Mouse (Mus musculus): ENCODE data around the gene Otp. TPM values are rescaled to one million over a fixed set of nuclear protein-coding genes. Genes with fewer than 3 reads are reported as not detected.

The Otp gene
- not detected in 2 replicates for polyA plus RNA-seq (2016; fragmentation: Nextera tagmentation; extraction: Ambion mirVana)

DNA sequence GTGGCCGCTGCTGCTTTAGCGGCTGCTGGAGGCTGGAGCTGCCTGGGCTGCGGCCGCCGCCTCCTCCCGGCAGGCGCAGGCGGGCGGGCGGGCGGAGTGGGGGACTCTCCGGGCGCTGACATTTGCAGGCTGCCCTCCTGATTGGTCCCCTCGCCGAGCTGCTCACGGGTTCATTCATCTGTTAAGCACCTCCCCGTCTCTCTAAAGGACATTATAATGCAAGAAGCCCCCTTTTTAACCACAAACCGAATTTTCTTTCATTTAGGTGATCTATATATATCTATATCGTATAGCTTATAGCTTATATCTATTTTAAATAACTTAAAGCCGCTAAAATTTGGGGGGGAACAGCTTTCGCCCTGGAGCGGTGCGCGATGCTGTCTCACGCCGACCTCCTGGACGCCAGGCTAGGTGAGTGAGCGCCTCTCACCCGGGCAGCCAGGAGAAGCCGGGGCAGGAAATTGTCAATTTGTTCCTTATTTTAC lies at the start of gene Otp:
Otp (plus strand) TSS at position 207 of the 485 bp plus-strand sequence.
- H3K4me1 ChIP-seq: peaks cover 15% of the 10 kb centered on the region
- H3K27ac ChIP-seq: no peak within 1 kb of the TSS
- under 1% methylated on average over 30 of the region's 30 CpGs for WGBS
- peak within 1 kb of the TSS; percentile 35; the same call in 1 of the 2 replicates for H3K4me3 ChIP-seq
- no peak for DNase-seq (ENCODE audit: low spot score)
- H3K27me3 ChIP-seq (ENCODE audit: insufficient read depth, poor library complexity, severe bottlenecking): peaks cover 100% of the 10 kb centered on the region
- H3K36me3 ChIP-seq: no peaks in the 10 kb centered on the region
- H3K9me3 ChIP-seq: no peaks in the 10 kb centered on the region

- 81% methylated on average over 5 of the region's 5 CpGs for WGBS
- peaks cover 33% of the 10 kb centered on the region for H3K4me1 ChIP-seq
- H3K27ac ChIP-seq: no peak overlapping the region
- H3K27me3 ChIP-seq (ENCODE audit: insufficient read depth, poor library complexity, severe bottlenecking): no peaks in the 10 kb centered on the region
- H3K4me3 ChIP-seq: no peak overlapping the region
- no peak for DNase-seq (ENCODE audit: low spot score)
- no peaks in the 10 kb centered on the region for H3K9me3 ChIP-seq
- H3K36me3 ChIP-seq: peaks cover 7% of the 10 kb centered on the region; the same call in 1 of the 2 replicates
Measured at GRCm38 (mm10) chr13:94826389-94826788, 49.0 kb upstream of the Otp start.

GRCm38 (mm10) chr13:94826986-94827385 lies 48.4 kb upstream of the Otp start:
- WGBS: 85% methylated on average over 2 of the region's 2 CpGs
- Histone ChIP-seq H3K4me1 (peaks cover 33% of the 10 kb centered on the region), H3K4me3 (no peak overlapping the region), H3K36me3 (peaks cover 7% of the 10 kb centered on the region; the same call in 1 of the 2 replicates), H3K9me3 (no peaks in the 10 kb centered on the region), H3K27me3 (ENCODE audit: insufficient read depth, poor library complexity, severe bottlenecking) (no peaks in the 10 kb centered on the region), H3K27ac (no peak overlapping the region)
- DNase-seq (ENCODE audit: low spot score): no peak

GRCm38 (mm10) chr13:94827847-94828246 lies 47.6 kb upstream of the Otp start:
- Histone ChIP-seq H3K27ac (no peak overlapping the region), H3K36me3 (peaks cover 13% of the 10 kb centered on the region), H3K4me1 (peaks cover 33% of the 10 kb centered on the region), H3K9me3 (no peaks in the 10 kb centered on the region), H3K4me3 (no peak overlapping the region), H3K27me3 (ENCODE audit: insufficient read depth, poor library complexity, severe bottlenecking) (no peaks in the 10 kb centered on the region)
- 32% methylated on average over 2 of the region's 2 CpGs for WGBS
- DNase-seq (ENCODE audit: low spot score): no peak

- Histone ChIP-seq H3K36me3 (peaks cover 48% of the 10 kb centered on the region), H3K27ac (no peak overlapping the region)
- WGBS: 87% methylated on average over 5 of the region's 5 CpGs
Measured at GRCm38 (mm10) chr13:94838047-94838720, 37.2 kb upstream of the Otp start.

DNA sequence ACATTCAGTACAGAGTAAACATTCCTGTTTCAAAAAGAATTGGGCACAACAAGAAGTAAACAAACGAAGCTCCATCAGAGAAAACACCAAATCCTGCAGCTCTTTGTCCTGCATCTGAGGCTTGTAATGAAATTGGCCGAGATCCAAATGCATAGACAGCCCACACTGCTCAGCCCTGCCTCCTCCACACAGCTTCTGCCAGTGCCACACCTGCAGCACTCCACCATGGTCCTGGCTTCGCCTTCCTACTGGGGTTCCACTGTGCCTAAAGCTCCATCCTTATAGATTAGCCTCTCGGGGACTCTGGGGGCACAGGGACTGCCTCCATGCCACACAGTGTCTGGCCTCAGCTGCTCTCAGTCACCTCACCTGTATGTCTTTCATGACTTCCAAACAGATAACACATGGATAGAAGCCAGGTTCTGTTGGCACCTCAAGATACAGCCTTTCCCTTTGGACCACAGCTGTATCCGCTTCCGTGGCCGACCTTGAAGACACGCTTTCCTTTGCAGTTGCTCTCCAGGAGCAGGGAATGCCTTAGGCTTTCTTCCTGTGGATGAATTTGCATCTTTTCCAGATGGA lies 36.6 kb upstream of the Otp start:
- H3K27me3 ChIP-seq (ENCODE audit: insufficient read depth, poor library complexity, severe bottlenecking): no peaks in the 10 kb centered on the region
- DNase-seq (ENCODE audit: low spot score): no peak
- peaks cover 49% of the 10 kb centered on the region for H3K36me3 ChIP-seq
- no peak overlapping the region for H3K27ac ChIP-seq
- H3K9me3 ChIP-seq: no peaks in the 10 kb centered on the region
- no peaks in the 10 kb centered on the region for H3K4me1 ChIP-seq
- H3K4me3 ChIP-seq: no peak overlapping the region
- 87% methylated on average over 8 of the region's 8 CpGs for WGBS

More at GRCm38 (mm10) chr13:94838047-94838720, 37.2 kb upstream of the Otp start:
- no peak for DNase-seq (ENCODE audit: low spot score)
- Histone ChIP-seq H3K4me1 (no peaks in the 10 kb centered on the region), H3K27me3 (ENCODE audit: insufficient read depth, poor library complexity, severe bottlenecking) (no peaks in the 10 kb centered on the region), H3K9me3 (no peaks in the 10 kb centered on the region), H3K4me3 (no peak overlapping the region)

DNA sequence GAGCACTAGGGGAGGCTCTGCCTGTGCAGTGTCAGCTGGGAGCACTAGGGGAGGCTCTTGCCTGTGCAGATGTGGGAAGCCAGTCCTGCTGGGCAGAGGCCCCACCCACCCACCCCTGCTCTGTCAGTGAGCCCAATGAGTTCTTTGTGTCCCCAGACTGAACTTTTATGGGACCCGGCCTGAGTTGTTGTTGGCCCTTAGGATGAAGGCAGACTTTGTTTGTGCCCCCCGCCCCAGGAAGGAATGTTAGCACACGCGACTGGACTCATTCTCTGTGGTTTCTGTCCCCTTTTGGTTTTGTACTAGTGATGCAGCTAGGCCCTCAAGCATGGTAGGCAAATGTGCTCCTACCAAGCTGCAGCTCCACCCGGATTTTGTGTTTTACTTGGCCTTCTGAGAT lies 32.2 kb upstream of the Otp start:
- no peak overlapping the region for H3K4me3 ChIP-seq

GRCm38 (mm10) chr13:94847870-94848269 lies 27.5 kb upstream of the Otp start:
- Histone ChIP-seq H3K27me3 (ENCODE audit: insufficient read depth, poor library complexity, severe bottlenecking) (no peaks in the 10 kb centered on the region), H3K27ac (no peak overlapping the region), H3K9me3 (no peaks in the 10 kb centered on the region), H3K4me3 (no peak overlapping the region), H3K36me3 (peaks cover 12% of the 10 kb centered on the region; the same call in 1 of the 2 replicates), H3K4me1 (0 out of 2 replicates have a peak, but pooled peaks cover 6% of the 10 kb centered on the region)
- DNase-seq (ENCODE audit: low spot score): no peak
- WGBS: 69% methylated on average over 7 of the region's 7 CpGs

More for the DNA sequence above, 32.2 kb upstream of the Otp start:
- no peaks in the 10 kb centered on the region for H3K4me1 ChIP-seq
- 72% methylated on average over 5 of the region's 5 CpGs for WGBS
- no peaks in the 10 kb centered on the region for H3K9me3 ChIP-seq
- H3K27ac ChIP-seq: no peak overlapping the region
- no peak for DNase-seq (ENCODE audit: low spot score)
- no peaks in the 10 kb centered on the region for H3K27me3 ChIP-seq (ENCODE audit: insufficient read depth, poor library complexity, severe bottlenecking)
- peaks cover 30% of the 10 kb centered on the region for H3K36me3 ChIP-seq

GRCm38 (mm10) chr13:94849351-94849750 lies 26.1 kb upstream of the Otp start:
- WGBS: 68% methylated on average over 13 of the region's 13 CpGs
- Histone ChIP-seq H3K36me3 (no peaks in the 10 kb centered on the region), H3K27me3 (ENCODE audit: insufficient read depth, poor library complexity, severe bottlenecking) (no peaks in the 10 kb centered on the region), H3K4me3 (no peak overlapping the region), H3K27ac (no peak overlapping the region), H3K4me1 (0 out of 2 replicates have a peak, but pooled peaks cover 6% of the 10 kb centered on the region), H3K9me3 (no peaks in the 10 kb centered on the region)
- DNase-seq (ENCODE audit: low spot score): no peak

- Histone ChIP-seq H3K36me3 (no peaks in the 10 kb centered on the region), H3K4me1 (no peaks in the 10 kb centered on the region), H3K27me3 (ENCODE audit: insufficient read depth, poor library complexity, severe bottlenecking) (peaks cover 39% of the 10 kb centered on the region), H3K27ac (no peak overlapping the region), H3K4me3 (no peak overlapping the region), H3K9me3 (no peaks in the 10 kb centered on the region)
- WGBS: 72% methylated on average over 8 of the region's 8 CpGs
- no peak for DNase-seq (ENCODE audit: low spot score)
Measured at GRCm38 (mm10) chr13:94858016-94858575, 17.3 kb upstream of the Otp start.

GRCm38 (mm10) chr13:94859256-94859655 lies 16.1 kb upstream of the Otp start:
- H3K27me3 ChIP-seq (ENCODE audit: insufficient read depth, poor library complexity, severe bottlenecking): peaks cover 50% of the 10 kb centered on the region
- no peak overlapping the region for H3K27ac ChIP-seq
- DNase-seq (ENCODE audit: low spot score): no peak
- no peaks in the 10 kb centered on the region for H3K9me3 ChIP-seq
- H3K4me1 ChIP-seq: no peaks in the 10 kb centered on the region
- WGBS: 75% methylated on average over 8 of the region's 8 CpGs
- H3K36me3 ChIP-seq: no peaks in the 10 kb centered on the region
- no peak overlapping the region for H3K4me3 ChIP-seq

- no peak overlapping the region for H3K27ac ChIP-seq
- H3K27me3 ChIP-seq (ENCODE audit: insufficient read depth, poor library complexity, severe bottlenecking): peaks cover 77% of the 10 kb centered on the region
- H3K9me3 ChIP-seq: no peaks in the 10 kb centered on the region
- no peaks in the 10 kb centered on the region for H3K4me1 ChIP-seq
- no peak for DNase-seq (ENCODE audit: low spot score)
- H3K4me3 ChIP-seq: no peak overlapping the region
- no peaks in the 10 kb centered on the region for H3K36me3 ChIP-seq
- WGBS: 62% methylated on average over 5 of the region's 5 CpGs
Measured at GRCm38 (mm10) chr13:94862491-94863230, 12.7 kb upstream of the Otp start.
